Mouse (Mus musculus) brain, adult 2 months (tissue): ENCODE results near the gene Edem3.

Experiments
- DNase-seq: peaks from one replicate; pipeline ENCODE4 v3.0.0; 2011; ENCODE audit warnings: low read depth, low spot score

Gene Edem3

GRCm38 (mm10) chr1:151863135-151863796, 108.1 kb downstream of the Edem3 start:
- no peak for DNase-seq

GRCm38 (mm10) chr1:151863797-151864147, 108.6 kb downstream of the Edem3 start:
- DNase-seq = peak; percentile 20

- no peak for DNase-seq
Observed at GRCm38 (mm10) chr1:151864326-151864725, 109.2 kb downstream of the Edem3 start.
